Mouse (Mus musculus): ENCODE results near the gene Whrn. TPM values are rescaled to one million over a fixed set of nuclear protein-coding genes. Genes with fewer than 3 reads are reported as not detected.

Whrn gene
- polyA plus RNA-seq, 1 experiment from 2014 or later, result 10.8 TPM

DNA sequence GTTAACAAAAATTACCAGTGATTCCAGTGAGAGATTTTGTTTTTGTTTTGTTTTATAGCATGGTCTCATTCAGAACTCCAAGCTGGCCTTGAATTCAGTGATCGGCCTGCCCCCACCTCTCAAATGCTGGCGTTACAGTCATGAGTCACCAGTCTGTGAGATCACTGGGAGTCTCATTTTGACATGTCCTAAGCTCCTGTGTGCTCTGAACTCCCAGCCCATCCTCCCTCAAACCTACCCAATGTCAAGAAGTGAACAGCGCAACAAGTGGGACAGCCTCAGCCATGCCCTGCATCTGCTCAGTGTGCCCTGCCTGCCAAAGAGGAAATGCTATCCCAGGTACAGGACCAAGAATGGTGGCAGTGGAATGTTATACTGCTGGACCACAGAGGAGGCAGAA lies 110.5 kb downstream of the Whrn start:
- 89% methylated on average over 3 of the region's 3 CpGs for WGBS
- H3K4me2 ChIP-seq (replicated peaks), result no peak overlapping the region

DNA sequence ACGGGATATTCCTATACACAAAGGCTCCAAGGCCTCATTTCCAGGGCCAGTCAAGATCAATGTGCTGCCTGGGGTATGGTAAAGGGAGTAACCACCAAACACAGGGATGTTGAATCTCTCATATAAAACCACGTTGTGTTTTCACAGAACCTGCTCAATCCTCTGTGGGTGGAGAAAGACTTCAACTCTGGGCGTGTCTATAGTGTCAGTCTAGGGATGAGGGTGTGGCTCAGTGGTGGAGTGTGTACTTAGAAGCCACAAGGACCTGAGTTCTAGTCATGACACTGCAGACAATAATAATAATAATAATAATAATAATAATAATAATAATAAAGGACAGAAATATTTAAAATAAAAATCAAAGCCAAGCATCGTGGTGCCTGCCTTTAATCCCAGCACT lies 111.5 kb downstream of the Whrn start:
- H3K9ac ChIP-seq, result no peak overlapping the region
- H3K27ac ChIP-seq, result no peak overlapping the region
- H3K9me3 ChIP-seq (replicated peaks), result no peaks in the 10 kb centered on the region
- no peak overlapping the region for H3K4me3 ChIP-seq
- no peaks in the 10 kb centered on the region for H3K27me3 ChIP-seq
- H3K36me3 ChIP-seq, result peaks cover 41% of the 10 kb centered on the region
- no peak for ATAC-seq (ENCODE audit: low FRiP score)
- H3K4me1 ChIP-seq, result peaks cover 15% of the 10 kb centered on the region
- 92% methylated on average over 4 of the region's 4 CpGs for WGBS
- no peak overlapping the region for H3K4me2 ChIP-seq (replicated peaks)

More for the DNA sequence above, 110.5 kb downstream of the Whrn start:
- no peak for ATAC-seq (ENCODE audit: low FRiP score)
- Histone ChIP-seq H3K9ac (no peak overlapping the region), H3K27me3 (no peaks in the 10 kb centered on the region), H3K4me1 (peaks cover 22% of the 10 kb centered on the region), H3K36me3 (peaks cover 31% of the 10 kb centered on the region), H3K9me3 (replicated peaks) (no peaks in the 10 kb centered on the region), H3K27ac (no peak overlapping the region), H3K4me3 (no peak overlapping the region)

DNA sequence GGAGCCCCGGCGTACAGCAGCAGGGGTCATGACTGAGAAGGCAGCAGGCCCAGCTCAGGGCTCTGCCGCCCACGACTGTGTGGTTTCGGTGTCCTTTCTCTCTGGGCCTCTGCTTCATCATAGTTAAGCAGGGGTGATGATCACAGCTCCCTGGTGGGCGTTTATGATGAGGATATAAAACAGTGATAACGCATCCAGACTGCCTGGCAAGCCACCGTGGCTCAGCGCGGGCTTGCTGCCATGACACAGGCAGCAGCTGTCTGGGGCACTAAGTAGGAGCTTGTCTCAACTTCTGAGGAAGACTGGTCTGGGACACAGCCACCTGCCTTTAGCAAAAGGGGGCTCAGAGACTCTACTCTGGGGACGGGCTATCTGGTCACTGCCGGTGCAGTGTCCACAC lies 112.3 kb downstream of the Whrn start:
- H3K9me3 ChIP-seq (replicated peaks), result no peaks in the 10 kb centered on the region
- H3K27ac ChIP-seq, result no peak overlapping the region
- no peaks in the 10 kb centered on the region for H3K27me3 ChIP-seq
- H3K36me3 ChIP-seq, result peaks cover 49% of the 10 kb centered on the region
- H3K4me2 ChIP-seq (replicated peaks), result no peak overlapping the region
- no peak overlapping the region for H3K4me3 ChIP-seq
- peaks cover 7% of the 10 kb centered on the region for H3K4me1 ChIP-seq
- H3K9ac ChIP-seq, result no peak overlapping the region
- no peak for ATAC-seq (ENCODE audit: low FRiP score)
- WGBS, result 92% methylated on average over 12 of the region's 12 CpGs

DNA sequence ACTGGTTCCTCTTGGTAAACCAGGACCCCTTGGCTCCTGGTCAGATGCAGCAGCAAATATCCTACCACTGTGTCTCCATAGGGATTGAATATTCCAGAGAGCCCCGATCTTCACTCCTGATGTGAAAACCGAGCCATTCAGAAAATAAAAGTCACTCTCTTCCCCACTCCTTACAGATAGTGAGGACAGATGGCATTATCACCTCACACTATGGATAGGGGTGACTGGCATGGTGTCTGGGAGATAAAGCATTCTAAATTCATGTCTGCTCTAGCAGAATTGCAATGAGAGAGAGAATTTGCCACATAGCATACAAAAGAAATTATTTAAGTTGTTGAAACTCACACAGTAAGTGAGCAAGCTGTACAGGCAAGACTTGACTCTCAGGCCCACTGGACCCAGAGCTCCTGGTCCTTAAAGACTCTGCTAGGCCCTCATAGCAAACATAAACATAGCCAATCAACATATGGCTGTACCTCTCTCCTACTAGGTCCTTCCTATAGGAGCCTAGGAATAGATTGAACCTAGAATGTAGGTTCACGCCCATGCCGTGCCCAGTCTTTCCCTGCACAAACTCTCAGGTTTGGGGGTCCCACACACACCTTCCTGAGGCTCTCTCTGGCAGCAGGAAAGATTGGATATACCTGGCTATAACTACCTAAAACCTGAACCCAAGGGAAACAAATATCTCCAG lies 113.0 kb downstream of the Whrn start:
- Histone ChIP-seq H3K27ac (no peak overlapping the region), H3K4me2 (replicated peaks) (no peak overlapping the region), H3K4me3 (no peak overlapping the region), H3K9me3 (replicated peaks) (no peaks in the 10 kb centered on the region), H3K36me3 (peaks cover 53% of the 10 kb centered on the region), H3K4me1 (peaks cover under 1% of the 10 kb centered on the region; the same call in 1 of the 2 replicates), H3K9ac (no peak overlapping the region), H3K27me3 (no peaks in the 10 kb centered on the region)
- WGBS, result 91% methylated on average over 4 of the region's 4 CpGs
- ATAC-seq (ENCODE audit: low FRiP score), result no peak

DNA sequence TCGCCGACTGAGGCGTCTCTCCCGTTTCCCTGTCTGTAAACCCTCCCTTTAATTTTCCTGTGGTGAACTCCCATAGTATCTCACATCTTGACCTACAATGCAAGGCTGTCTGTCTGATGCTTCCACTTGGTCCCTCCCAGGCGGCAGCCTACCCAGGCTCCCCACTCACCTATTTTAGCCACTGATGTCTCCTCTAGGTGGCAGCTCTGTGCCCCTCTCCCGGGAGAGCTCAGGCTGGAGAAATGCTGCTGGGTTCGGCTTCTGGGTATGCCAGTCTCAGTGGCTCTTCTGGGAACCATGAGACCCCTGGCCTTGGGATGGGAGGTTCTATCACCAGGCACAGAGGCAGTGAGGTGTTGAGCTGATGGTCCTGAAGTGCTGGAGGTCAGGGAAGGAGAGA lies 118.3 kb downstream of the Whrn start:
- no peak overlapping the region for H3K27ac ChIP-seq
- H3K9ac ChIP-seq, result no peak overlapping the region
- no peaks in the 10 kb centered on the region for H3K9me3 ChIP-seq (replicated peaks)
- peaks cover 92% of the 10 kb centered on the region for H3K36me3 ChIP-seq
- H3K4me1 ChIP-seq, result no peaks in the 10 kb centered on the region
- no peak overlapping the region for H3K4me3 ChIP-seq
- no peak overlapping the region for H3K4me2 ChIP-seq (replicated peaks)
- H3K27me3 ChIP-seq, result no peaks in the 10 kb centered on the region
- WGBS, result 67% methylated on average over 7 of the region's 7 CpGs
- ATAC-seq (ENCODE audit: low FRiP score), result 0 out of 2 replicates have a peak, but pooled peaks have one; percentile 1

DNA sequence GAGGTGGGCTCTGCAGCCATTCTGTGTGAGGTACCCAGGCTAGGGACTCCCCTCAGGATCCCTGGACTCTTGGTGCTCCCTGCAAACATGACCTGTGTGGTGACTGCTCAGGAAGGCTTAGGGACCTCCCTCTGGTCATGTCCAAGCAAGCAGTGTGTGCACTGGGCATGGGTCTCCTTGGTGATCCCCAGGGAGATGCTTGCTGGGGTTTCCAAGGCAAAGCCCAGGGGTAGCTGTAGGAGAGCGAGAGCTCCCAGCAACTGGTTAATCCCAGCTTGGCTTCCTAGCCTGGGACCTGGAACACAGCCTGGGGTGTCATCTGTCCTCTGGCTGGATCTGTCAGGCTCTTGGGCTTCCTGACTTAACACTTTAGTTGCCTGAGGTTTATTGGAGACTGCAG lies 120.4 kb downstream of the Whrn start:
- no peaks in the 10 kb centered on the region for H3K9me3 ChIP-seq (replicated peaks)
- ATAC-seq (ENCODE audit: low FRiP score), result no peak
- H3K9ac ChIP-seq, result no peak overlapping the region
- no peak overlapping the region for H3K4me3 ChIP-seq
- 73% methylated on average over 1 of the region's 1 CpGs for WGBS
- H3K27me3 ChIP-seq, result no peaks in the 10 kb centered on the region
- peaks cover 7% of the 10 kb centered on the region for H3K4me1 ChIP-seq
- peaks cover 86% of the 10 kb centered on the region for H3K36me3 ChIP-seq
- no peak overlapping the region for H3K27ac ChIP-seq
- H3K4me2 ChIP-seq (replicated peaks), result no peak overlapping the region

DNA sequence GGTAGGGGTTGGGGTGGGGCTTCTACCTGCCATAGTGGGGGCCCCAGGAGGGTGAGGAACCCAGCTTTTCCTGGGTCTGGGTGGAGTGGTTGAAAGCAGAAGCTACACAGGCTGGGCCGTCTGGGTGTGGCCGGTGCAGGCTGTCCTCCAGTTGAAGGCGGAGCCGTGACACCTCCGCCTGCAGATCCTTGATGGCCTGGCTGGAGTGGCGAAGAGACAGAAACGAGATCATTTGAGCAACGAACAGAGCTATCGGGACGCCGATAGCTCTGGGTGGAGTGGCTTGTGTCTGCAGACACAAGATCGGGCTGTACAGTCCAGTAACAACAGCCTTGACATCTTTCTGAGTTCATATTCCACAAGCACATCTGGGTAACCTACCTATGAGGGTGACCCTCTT lies 121.5 kb downstream of the Whrn start:
- no peak overlapping the region for H3K27ac ChIP-seq
- no peak for ATAC-seq (ENCODE audit: low FRiP score)
- no peak overlapping the region for H3K4me3 ChIP-seq
- H3K9me3 ChIP-seq (replicated peaks), result no peaks in the 10 kb centered on the region
- H3K9ac ChIP-seq, result no peak overlapping the region
- WGBS, result 90% methylated on average over 12 of the region's 12 CpGs
- H3K4me2 ChIP-seq (replicated peaks), result no peak overlapping the region
- peaks cover 79% of the 10 kb centered on the region for H3K36me3 ChIP-seq
- peaks cover 7% of the 10 kb centered on the region for H3K4me1 ChIP-seq
- H3K27me3 ChIP-seq, result no peaks in the 10 kb centered on the region

DNA sequence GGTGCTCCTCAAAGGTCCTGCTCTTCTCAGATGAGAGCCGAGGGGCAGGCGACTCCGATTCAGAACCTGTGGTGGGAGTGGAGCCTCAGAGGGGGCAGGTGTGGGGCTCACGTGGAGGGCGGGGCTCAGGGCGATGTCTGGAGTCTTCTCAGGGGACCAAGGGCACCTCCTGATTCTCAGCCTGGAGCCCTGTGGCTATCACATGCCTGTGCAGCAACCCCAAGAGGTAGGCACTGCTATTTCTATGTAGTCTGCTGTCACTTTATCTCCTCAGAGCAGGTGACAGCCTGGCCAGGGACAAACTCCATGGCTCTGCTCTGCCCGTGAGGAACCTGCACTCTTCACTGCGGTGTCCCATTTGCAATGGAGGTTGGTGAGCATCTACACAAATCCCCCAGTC lies 122.4 kb downstream of the Whrn start:
- H3K4me2 ChIP-seq (replicated peaks), result no peak overlapping the region
- peaks cover 7% of the 10 kb centered on the region for H3K4me1 ChIP-seq
- no peaks in the 10 kb centered on the region for H3K9me3 ChIP-seq (replicated peaks)
- no peak overlapping the region for H3K4me3 ChIP-seq
- peaks cover 70% of the 10 kb centered on the region for H3K36me3 ChIP-seq
- no peak for ATAC-seq (ENCODE audit: low FRiP score)
- WGBS, result 91% methylated on average over 8 of the region's 8 CpGs
- no peaks in the 10 kb centered on the region for H3K27me3 ChIP-seq
- H3K27ac ChIP-seq, result no peak overlapping the region
- no peak overlapping the region for H3K9ac ChIP-seq

DNA sequence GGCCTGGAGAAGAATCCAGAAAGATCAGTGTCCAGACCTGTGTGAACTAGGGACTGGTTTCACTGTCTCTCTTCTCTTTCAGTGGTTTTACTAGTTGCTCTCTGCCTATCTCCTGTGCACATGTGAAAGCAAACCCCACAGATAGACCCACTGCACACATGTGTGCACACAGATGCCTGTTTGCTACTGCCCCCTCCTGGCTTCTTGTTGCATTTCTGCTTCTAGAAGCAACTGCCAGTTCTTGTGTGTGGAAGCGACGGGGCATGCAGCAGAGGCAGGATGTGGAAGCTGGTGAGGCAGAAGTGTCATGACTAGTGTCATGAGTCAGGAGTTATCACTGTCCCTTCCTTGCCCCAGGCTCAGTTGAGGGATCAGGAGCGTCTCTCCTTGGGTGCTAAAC lies 123.9 kb downstream of the Whrn start:
- WGBS, result 63% methylated on average over 3 of the region's 3 CpGs
- no peak overlapping the region for H3K4me3 ChIP-seq
- H3K27ac ChIP-seq, result no peak overlapping the region
- no peak overlapping the region for H3K4me2 ChIP-seq (replicated peaks)
- no peak for ATAC-seq (ENCODE audit: low FRiP score)
- no peaks in the 10 kb centered on the region for H3K27me3 ChIP-seq
- peaks cover 68% of the 10 kb centered on the region for H3K36me3 ChIP-seq
- peaks cover 7% of the 10 kb centered on the region for H3K4me1 ChIP-seq
- H3K9ac ChIP-seq, result no peak overlapping the region
- H3K9me3 ChIP-seq (replicated peaks), result no peaks in the 10 kb centered on the region

DNA sequence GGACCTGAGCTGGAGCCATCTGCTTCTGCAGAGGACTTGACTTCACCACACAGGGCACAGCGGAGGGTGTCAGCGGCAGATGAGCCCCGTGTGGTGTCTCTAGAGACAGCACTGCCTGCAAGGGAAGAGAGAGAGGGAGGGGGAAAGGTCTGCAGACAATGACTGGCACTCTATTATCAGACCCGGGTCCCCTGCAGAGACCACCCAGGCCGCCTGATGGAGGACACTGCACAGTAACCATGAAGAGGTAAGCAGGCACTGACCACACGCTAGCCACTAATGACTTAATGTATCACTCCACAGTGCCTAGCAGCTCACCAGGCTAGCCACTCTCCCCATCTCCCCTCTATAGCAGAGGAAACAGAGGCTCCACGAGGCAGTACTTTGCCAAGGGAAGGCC lies 124.9 kb downstream of the Whrn start:
- no peak overlapping the region for H3K27ac ChIP-seq
- H3K4me3 ChIP-seq, result no peak overlapping the region
- peaks cover 58% of the 10 kb centered on the region for H3K36me3 ChIP-seq
- no peak overlapping the region for H3K9ac ChIP-seq
- no peaks in the 10 kb centered on the region for H3K27me3 ChIP-seq
- ATAC-seq (ENCODE audit: low FRiP score), result no peak
- peaks cover 7% of the 10 kb centered on the region for H3K4me1 ChIP-seq
- no peak overlapping the region for H3K4me2 ChIP-seq (replicated peaks)
- 31% methylated on average over 7 of the region's 7 CpGs for WGBS
- H3K9me3 ChIP-seq (replicated peaks), result no peaks in the 10 kb centered on the region

DNA sequence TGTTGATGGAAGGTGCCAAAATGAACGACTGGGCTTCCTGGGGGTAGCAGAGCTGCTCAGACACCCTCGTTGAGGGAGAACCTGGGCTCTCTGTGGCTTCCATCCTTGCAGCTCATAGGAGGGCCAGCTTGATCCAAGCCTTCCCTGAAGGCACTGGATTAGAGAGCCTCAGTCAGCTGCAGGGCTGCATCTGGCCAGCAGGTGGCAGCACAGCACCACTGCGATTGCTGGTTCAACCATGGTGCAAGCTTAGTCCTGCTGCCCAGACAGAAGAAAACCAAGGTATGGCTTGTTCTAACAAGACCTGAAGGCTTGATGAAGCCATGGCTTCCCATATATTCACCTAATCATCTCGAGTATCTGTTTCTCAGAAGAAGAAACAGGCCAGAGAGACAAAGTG lies 127.2 kb downstream of the Whrn start:
- peak; percentile 41; the same call in 1 of the 2 replicates for ATAC-seq (ENCODE audit: low FRiP score)
- H3K36me3 ChIP-seq, result peaks cover 38% of the 10 kb centered on the region
- no peaks in the 10 kb centered on the region for H3K27me3 ChIP-seq
- WGBS, result 15% methylated on average over 4 of the region's 4 CpGs
- no peak overlapping the region for H3K4me3 ChIP-seq
- H3K9me3 ChIP-seq (replicated peaks), result no peaks in the 10 kb centered on the region
- H3K9ac ChIP-seq, result no peak overlapping the region
- no peak overlapping the region for H3K27ac ChIP-seq
- no peak overlapping the region for H3K4me2 ChIP-seq (replicated peaks)
- peaks cover 7% of the 10 kb centered on the region for H3K4me1 ChIP-seq

Measured in hindbrain, embryonic 12.5 days (tissue).